Mouse (Mus musculus) hematopoietic stem cell, adult 5-6 weeks (primary cell): Measurements from ENCODE around the gene Olfr190. TPM values are rescaled to one million over a fixed set of nuclear protein-coding genes. Genes with fewer than 3 reads are reported as not detected.

ENCODE experiments used
- total RNA-seq: library from RNA; stranded (forward); fragments of 172-1452, 232-1000 nt; gene quantifications from 2 replicates; pipeline ENCODE4 v1.2.3, GENCODE M21; 2017

Olfr190 gene
- total RNA-seq, 1 experiment from 2014 or later, result not detected

Other genes starting within 250 kb of the Olfr190 start
- not detected in 2 replicates for gene Olfr177, start 203.2 kb downstream of the Olfr190 start, total RNA-seq
- not detected in 2 replicates for gene Olfr178, start 185.9 kb downstream of the Olfr190 start, total RNA-seq
- not detected in 2 replicates for gene Olfr181, start 149.2 kb downstream of the Olfr190 start, total RNA-seq
- gene Olfr180, start 148.6 kb downstream of the Olfr190 start, total RNA-seq, result not detected in 2 replicates
- not detected in 2 replicates for gene Olfr183, start 82.6 kb downstream of the Olfr190 start, total RNA-seq
- not detected in 2 replicates for gene Olfr186, start 47.7 kb downstream of the Olfr190 start, total RNA-seq
- gene Olfr187, start 38.2 kb downstream of the Olfr190 start, total RNA-seq, result not detected in 2 replicates
- not detected in 2 replicates for gene Olfr191, start 11.8 kb upstream of the Olfr190 start, total RNA-seq
- gene Olfr193, start 33.9 kb upstream of the Olfr190 start, total RNA-seq, result not detected in 2 replicates
- not detected in 2 replicates for gene Olfr194, start 43.1 kb upstream of the Olfr190 start, total RNA-seq
- gene Olfr195, start 69.0 kb upstream of the Olfr190 start, total RNA-seq, result not detected in 2 replicates
- gene Olfr196, start 92.4 kb upstream of the Olfr190 start, total RNA-seq, result not detected in 2 replicates
- not detected in 2 replicates for gene Olfr198, start 125.5 kb upstream of the Olfr190 start, total RNA-seq
- gene Olfr199, start 141.8 kb upstream of the Olfr190 start, total RNA-seq, result not detected in 2 replicates
- gene Olfr201, start 194.6 kb upstream of the Olfr190 start, total RNA-seq, result not detected in 2 replicates
- not detected in 2 replicates for gene Olfr202, start 208.8 kb upstream of the Olfr190 start, total RNA-seq
- not detected in 2 replicates for gene Olfr203, start 220.9 kb upstream of the Olfr190 start, total RNA-seq
- gene Olfr204, start 240.2 kb upstream of the Olfr190 start, total RNA-seq, result not detected in 2 replicates